Mouse (Mus musculus): ENCODE measurements at regions not wholly inside any gene's neighbourhood (a gene's known extent, or its start where the extent isn't known, plus 50 kb on each side); places are given as distances from the start of the nearest gene placed in this dataset.

GRCm38 (mm10) chr3:143710805-143711469 lies 494.1 kb downstream of the Lmo4 start:
- TF ChIP-seq POLR2A (IDR thresholded peaks at IDR 0.05; ENCODE audit: borderline replicate concordance, control insufficient read depth, low read depth, low read length) (no peak), CTCF (IDR thresholded peaks at IDR 0.05; ENCODE audit: control insufficient read depth, insufficient read depth, low read length) (no peak)
